Mouse (Mus musculus) adrenal gland, adult 2 months (tissue): ENCODE data around the gene Map3k11. TPM values are rescaled to one million over a fixed set of nuclear protein-coding genes. Genes with fewer than 3 reads are reported as not detected.

ENCODE experiments used
- DNase-seq: peaks from one replicate; pipeline ENCODE4 v3.0.0; 2021
- long read RNA-seq: library from polyadenylated mRNA; stranded (forward); transcript quantifications from one replicate; pipeline ENCODE4 v2.0.0, GENCODE M21; 2021
- polyA plus RNA-seq: library from polyadenylated mRNA; depleted of rRNA; stranded (reverse); fragments of >200 nt; gene quantifications from 2 replicates; pipeline ENCODE4 v1.2.3, GENCODE M21; 2012; rRNA removed
- total RNA-seq, 2 experiments: library from RNA; stranded (reverse); gene quantifications; 2 replicates each; pipeline ENCODE4 v1.2.3; 2021

The Map3k11 gene
- total RNA-seq (10 to 100 TPM; 42.6 to 44.2 TPM), polyA plus RNA-seq (102 and 104 TPM in 2 replicates)
- long read RNA-seq, partial matches to known transcripts = 33 of 38 reads
- long read RNA-seq, other reads (novel, unspliced or antisense) = 4 of 38 reads

GRCm38 (mm10) chr19:5688200-5689087 lies at the start of gene Map3k11, which contains the start of gene Pcnx3:
TSS of gene Map3k11 (plus strand) at chr19:5688742.
TSS of gene Pcnx3 (minus strand) at chr19:5688908.
- DNase-seq = peak; percentile 98

DNA sequence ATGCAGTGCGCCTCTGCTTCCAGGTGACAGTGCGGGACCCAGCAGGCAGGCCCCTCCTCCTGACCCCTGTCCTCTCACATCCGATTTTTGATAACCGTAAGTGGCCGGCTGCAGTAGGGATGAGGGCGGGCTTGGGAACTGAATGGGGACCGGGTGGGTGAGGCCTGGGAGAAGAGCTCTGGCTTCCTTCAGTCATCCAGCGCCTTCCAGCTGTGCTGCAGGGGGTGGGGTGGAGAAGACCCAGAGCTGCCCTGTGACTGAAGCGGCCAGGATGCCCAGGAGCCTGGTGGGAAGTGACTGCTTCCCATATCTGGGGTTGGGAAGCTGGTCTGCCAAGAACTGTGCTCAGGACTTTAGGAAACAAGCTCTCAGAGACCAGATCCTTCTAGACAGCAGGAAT lies 48.2 kb upstream of the Map3k11 start:
- peak; percentile 50 for DNase-seq

GRCm38 (mm10) chr19:5641021-5641420 lies 47.5 kb upstream of the Map3k11 start:
- no peak for DNase-seq

DNA sequence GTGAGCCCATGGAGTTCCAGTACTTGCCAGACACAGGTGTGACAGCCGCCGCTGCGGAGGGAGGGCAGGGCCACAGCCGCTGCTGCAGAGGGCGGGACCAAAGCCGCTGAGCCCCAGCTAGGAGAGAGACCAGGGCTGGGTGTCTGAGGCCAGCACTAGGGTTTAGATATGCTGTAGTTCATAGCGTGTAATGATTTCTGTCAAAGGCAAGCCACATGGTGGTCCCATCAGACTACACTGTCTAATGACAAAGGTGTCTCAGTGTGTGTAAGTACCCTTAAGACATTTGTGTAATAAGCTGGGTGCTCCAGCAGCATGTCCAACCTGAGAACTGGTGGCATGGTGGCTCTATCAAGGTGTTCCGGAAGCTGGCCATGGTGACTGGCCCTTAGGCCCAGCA lies 46.9 kb upstream of the Map3k11 start:
- no peak for DNase-seq

- DNase-seq = no peak
Measured at GRCm38 (mm10) chr19:5645280-5645679, 43.3 kb upstream of the Map3k11 start.

DNA sequence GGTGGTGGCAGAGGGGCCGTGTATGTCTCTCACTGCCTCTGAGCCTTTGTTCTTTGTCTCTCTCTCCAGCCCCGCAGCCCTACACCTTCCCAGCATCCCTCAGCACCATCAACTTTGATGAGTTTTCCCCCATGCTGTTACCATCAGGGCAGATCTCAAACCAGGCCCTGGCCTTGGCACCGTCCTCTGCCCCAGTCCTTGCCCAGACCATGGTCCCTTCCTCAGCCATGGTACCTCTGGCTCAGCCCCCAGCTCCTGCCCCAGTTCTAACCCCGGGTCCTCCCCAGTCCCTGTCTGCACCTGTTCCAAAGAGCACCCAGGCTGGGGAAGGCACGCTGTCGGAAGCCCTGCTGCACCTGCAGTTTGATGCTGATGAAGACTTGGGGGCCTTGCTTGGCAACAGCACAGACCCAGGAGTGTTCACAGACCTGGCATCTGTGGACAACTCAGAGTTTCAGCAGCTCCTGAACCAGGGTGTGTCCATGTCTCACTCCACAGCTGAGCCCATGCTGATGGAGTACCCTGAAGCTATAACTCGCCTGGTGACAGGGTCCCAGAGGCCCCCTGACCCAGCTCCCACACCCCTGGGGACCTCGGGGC lies 41.7 kb upstream of the Map3k11 start:
- DNase-seq = no peak

DNA sequence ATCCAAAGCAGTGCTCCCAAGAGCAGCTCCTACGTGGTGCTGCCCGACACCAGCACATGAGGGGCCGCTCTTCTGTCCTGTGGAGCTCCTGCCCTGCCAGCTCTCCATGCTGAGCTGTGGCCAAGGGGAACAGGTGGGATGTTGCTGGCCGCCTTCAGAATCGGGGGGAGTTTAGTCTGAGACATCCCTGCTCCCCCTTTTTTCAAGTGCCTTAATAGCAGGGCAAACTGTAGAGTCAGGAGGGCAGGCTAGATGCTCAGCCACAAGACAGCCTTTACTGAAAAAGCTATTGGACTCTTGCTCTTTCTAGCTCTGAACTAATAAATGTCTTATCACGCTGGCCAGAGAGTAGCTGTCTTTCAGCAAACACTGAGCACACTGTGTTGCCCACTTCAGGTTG lies 40.8 kb upstream of the Map3k11 start:
- DNase-seq = no peak

GRCm38 (mm10) chr19:5648401-5649297 lies 39.9 kb upstream of the Map3k11 start:
- peak; percentile 92 for DNase-seq

GRCm38 (mm10) chr19:5649298-5649741 lies 39.2 kb upstream of the Map3k11 start:
- DNase-seq = peak; percentile 64

DNA sequence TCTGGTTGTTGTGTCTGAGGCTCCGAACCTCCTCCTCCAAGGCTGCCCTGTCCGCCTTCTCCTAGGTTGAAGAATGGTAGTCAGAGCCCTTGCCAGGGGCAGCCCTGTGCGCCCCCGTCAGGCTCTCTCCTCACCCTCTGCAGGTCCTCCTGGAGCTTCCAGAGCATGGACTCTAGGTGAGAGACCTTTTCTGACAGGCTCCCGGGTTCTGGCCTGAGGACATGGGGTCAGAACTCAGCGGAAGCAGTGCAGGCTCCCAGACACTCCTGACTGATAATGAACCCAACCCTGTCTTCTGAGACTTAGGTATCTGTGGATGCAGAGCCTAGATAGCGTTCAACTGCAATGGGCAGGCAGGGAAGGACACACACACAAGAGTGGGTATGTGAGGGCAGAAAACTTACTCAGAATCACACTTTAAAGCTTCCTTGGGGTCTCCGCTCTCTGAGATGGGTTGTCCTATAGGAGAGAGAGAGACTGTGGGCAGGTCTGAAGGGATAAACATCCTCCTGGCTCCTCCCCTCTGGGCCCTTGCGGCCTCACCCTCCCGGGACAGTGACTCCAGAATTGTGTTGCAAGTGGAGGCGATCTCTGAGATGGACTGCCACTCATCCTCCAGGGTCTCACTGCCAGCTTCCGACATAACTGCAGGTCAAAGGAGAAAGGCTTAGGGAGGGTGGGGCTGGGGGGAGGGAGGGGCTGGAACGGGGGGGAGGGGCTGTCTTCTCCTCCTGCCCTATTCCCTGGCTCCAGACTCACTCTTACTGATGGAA lies 36.9 kb upstream of the Map3k11 start:
- DNase-seq = no peak

DNA sequence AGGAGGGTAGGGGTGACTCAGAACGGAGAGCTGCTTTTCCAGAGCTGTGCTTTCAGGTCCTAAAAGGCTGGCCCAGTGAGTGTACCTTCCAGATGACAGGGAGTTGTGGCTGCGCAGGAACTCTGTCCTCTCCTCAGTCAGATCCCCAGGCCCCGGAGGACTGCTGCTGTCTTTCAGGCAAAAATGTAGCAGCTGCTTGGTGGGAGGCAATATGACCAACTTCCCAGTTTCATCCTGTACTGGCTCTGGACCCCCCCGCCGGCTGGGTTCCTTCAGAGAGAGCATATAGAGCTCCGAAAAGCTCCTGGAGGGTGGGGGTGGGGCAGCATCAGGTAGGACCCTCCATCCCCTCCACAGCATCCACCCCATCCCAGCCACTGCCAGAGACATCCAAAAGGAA lies 36.0 kb upstream of the Map3k11 start:
- DNase-seq = no peak

DNA sequence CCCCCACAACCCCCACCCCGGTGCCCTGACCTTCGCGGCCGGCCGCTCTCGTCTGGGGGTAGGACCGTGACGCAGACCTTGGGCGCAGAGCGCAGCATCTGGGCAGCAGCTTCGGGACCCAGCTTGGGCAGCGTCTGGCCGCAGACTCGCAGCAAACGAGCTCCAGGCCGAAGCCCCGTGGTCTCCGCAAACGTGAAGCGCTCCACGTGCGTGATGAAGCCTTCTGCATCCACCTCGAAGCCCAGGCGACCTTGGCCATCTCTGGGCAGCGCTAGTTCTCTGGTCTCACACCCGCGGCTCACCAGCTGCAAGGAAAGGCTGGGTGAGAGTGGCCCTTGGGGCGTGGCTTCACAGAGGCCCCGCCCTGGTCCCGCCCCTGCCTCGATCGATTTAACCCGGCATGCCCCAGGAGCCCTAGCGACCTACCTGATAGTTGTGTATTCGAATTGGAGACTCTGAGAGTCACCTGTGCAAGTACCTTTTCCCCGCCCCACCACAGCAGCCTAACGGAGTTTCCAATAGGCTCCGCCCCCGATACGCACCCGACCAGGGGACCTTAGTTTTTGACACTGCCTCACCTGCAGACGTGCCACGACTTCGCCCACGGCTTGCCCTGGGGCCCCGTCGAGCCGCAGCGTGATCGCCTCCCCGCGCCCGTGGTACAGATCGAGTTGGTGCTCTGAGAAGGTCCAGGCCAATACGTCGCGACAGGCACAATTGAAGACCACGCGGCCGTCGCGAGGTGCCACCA lies 34.4 kb upstream of the Map3k11 start:
- DNase-seq = peak; percentile 63

DNA sequence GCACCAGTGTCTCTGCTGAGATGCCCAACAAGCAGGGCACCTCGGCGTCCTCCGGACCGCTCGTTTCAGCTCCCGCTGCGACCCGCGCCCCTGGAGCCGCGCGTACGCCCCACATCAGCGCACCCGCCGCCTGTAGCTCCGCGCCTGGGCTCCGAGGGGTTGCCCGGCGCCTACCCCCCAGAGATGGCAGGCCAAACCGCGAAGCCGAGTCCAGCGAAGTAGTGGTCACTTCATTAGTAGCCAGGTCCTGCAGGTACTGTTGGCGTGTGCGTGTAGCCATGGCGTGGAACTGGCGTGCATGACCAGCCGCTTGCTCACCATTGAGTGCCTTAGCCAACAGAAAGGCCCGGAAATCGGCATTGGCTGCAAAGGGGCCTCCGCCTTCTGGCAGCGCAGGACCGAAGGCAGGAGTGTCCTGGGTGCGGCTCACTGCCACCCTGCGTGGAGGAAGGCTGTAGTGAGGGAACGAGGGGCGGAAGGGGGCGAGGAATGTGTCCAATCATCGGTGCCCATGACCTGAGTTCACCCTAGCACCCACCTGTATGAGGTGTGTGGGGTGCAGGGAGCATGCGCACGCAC lies 33.7 kb upstream of the Map3k11 start:
- no peak for DNase-seq

DNA sequence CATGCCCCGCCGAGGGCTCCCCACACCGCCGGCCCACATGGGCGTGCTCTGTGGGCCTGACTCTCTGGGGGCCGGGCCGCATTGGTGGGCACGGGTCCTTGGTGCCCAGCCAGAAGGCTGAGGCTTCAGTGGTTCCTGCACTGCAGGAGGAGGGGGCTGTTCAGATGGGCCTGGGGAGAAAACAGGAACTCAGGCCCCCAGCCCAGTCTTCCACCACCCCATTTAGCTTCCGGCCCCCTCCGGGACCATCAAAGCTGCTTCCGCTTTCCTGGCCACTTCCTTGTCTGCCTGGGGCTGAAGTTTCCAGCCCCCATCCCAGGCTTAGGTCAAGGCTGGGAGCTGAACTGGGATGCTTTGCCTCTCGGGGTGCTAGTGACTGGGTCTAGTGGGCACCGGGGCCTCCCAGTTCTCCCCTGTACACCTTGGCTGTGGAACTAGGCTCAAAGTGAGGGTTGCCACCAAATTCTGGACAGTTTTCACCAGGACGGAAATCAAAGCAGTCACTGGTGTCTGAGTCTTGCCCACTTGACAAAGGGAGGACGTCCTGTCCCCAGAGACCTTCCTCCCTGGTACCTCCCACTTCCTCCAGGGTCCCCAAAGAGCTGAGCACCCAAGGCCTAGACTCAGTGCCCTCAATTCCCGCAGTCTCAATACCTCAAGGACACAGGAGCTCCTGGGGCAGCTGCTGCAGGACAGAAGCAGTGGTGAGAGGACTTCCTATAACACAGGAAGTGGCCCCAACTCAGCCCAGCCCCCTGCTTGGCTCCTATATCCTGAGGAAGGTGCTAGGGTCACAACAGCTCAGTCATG lies 27.4 kb upstream of the Map3k11 start:
- peak; percentile 59 for DNase-seq

- no peak for DNase-seq
Measured at GRCm38 (mm10) chr19:5662310-5662709, 26.2 kb upstream of the Map3k11 start.

DNA sequence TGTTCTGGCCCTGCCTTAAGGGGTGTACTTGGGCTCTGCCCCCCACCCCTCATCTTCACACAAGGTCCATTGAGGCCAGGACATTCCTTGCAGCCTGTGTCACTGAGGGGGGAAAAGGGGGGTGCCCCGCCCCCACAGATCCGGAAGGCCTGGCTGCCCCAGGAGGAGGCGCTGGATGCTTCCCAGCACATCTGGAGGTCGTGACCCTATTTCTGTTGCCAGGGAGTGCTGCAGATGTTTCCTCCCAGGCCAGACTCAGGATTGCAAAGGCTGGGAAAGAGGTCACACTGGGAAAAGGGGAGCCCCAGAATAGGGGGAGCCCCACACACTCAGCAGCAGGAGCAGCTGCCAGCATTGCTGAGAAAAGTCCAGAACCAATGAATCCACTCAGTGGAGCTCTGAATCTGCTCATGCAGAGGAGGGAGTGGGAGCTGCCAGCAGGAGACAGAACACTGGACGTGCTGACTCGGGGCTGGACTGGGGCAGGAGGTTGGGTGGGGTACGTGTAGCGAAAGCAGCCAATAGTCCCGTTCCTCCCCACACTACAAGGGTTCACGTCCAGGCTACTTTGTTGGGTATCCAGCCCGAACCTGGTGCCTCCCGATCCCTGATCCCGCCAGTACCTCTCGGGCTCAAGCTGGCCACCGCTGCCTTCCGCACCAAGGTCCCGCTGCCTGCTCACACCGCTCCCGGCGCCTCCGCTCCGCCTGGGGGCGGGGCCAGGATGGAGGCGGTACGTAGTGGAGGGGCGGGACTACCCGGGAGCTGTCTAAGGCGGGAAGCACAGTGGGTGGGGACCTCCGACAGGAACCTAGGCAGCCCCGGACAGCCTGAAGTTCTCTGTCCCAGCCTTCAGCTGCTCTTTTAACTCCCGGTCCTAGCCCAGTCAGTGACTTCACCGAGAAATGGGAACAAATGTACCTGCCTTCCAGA lies 25.3 kb upstream of the Map3k11 start, which contains the start of gene Sipa1:
Gene Sipa1, minus strand, starts transcription at position 727 of the 933 bp plus-strand sequence.
- DNase-seq = peak; percentile 98

DNA sequence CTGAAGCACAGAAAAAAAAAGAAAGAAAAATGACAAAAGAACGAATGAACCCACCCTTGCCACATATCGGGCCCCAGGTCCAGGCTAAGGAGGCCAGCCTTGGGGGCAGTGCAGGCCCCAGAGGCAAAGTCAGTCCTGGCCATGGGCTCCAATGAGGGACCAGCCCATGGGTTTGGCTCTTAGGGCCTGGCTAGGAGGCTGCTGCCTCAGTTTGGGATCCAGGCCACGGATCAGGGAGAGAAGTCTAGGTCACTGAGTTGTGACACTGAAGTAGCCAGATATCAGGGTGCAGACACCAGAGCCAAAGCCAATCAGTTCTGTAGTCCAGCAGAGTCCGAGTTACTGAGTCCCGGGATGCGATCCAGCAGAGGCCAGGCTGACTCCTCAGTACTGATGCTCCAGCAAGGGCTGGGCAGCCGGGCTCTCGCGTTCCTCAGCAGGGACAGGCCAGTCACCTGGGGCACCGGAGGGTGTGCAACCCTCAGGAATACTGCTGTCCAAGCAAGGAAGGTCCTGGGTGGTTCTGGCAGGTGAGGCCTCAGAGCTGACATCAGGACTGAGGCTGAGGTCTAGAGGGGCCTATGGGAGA lies 23.8 kb upstream of the Map3k11 start:
- no peak for DNase-seq

GRCm38 (mm10) chr19:5665465-5665864 lies 23.1 kb upstream of the Map3k11 start:
- no peak for DNase-seq
